Mouse (Mus musculus) liver, embryonic 11.5 days (tissue): ENCODE data around the gene Pdxp. TPM values are rescaled to one million over a fixed set of nuclear protein-coding genes. Genes with fewer than 3 reads are reported as not detected.

ENCODE experiments used
- ATAC-seq: fragments of 200-750 bp; cut with Nextera tagmentation; replicated peaks from 2 replicates; pipeline ENCODE4 v1.8.0; 2017; ENCODE audit warnings: moderate number of reproducible peaks, mild to moderate bottlenecking, moderate TSS enrichment, moderate library complexity; ENCODE audit not compliant: low FRiP score
- DNase-seq: peaks from one replicate; pipeline ENCODE4 v3.0.0-alpha.2; 2017; ENCODE audit warnings: low spot score
- H3K27ac ChIP-seq: fragments of 300-500 bp; sonication (generic); 2 replicates; pipeline ENCODE4 v1.5.1; 2014; ENCODE audit warnings: mild to moderate bottlenecking, low read depth, low read length, control low read depth
- H3K27me3 ChIP-seq: fragments of 300-500 bp; sonication (generic); replicated peaks from 2 replicates; pipeline ENCODE4 v1.6.1; 2014; ENCODE audit warnings: low read length, mixed read lengths; ENCODE audit not compliant: control insufficient read depth, insufficient read depth
- H3K36me3 ChIP-seq: fragments of 300-500 bp; sonication (generic); 2 replicates; pipeline ENCODE4 v1.6.1; 2014; ENCODE audit warnings: mild to moderate bottlenecking, low read length, moderate library complexity, mixed read lengths; ENCODE audit not compliant: control insufficient read depth, insufficient read depth
- H3K4me1 ChIP-seq: fragments of 300-500 bp; sonication (generic); replicated peaks from 2 replicates; pipeline ENCODE4 v1.6.1; 2014; ENCODE audit warnings: low read length, mixed read lengths; ENCODE audit not compliant: control insufficient read depth, insufficient read depth
- H3K4me2 ChIP-seq: fragments of 300-500 bp; sonication (generic); 2 replicates; pipeline ENCODE4 v1.6.1; 2014; ENCODE audit warnings: mild to moderate bottlenecking, control low read depth, moderate library complexity
- H3K4me3 ChIP-seq: fragments of 300-500 bp; sonication (generic); 2 replicates; pipeline ENCODE4 v1.5.1; 2014; ENCODE audit warnings: low read depth, low read length, control low read depth
- H3K9ac ChIP-seq: fragments of 300-500 bp; sonication (generic); 2 replicates; pipeline ENCODE4 v1.6.1; 2014; ENCODE audit warnings: low read depth, low read length, control low read depth
- H3K9me3 ChIP-seq: fragments of 300-500 bp; sonication (generic); 2 replicates; pipeline ENCODE4 v1.6.1; 2016; ENCODE audit warnings: low read length, inconsistent platforms, mixed read lengths; ENCODE audit not compliant: control insufficient read depth
- WGBS: fragments of 180-500 bp; shearing (Covaris S2); extraction: QIAGEN DNeasy Blood & Tissue Kit; methylation state at CpG from one replicate; pipeline ENCODE4 v1.1.7; 2014; 5-methylcytosine and 5-hydroxymethylcytosine counted together
- polyA plus RNA-seq: library from polyadenylated mRNA; unstranded; fragments of >200 nt; fragmentation: Nextera tagmentation; extraction: Ambion mirVana; gene quantifications from 2 replicates; pipeline ENCODE4 v1.2.1, GENCODE M21; 2014

The Pdxp gene
- polyA plus RNA-seq, 1 experiment from 2014 or later, result 23.7 TPM

DNA sequence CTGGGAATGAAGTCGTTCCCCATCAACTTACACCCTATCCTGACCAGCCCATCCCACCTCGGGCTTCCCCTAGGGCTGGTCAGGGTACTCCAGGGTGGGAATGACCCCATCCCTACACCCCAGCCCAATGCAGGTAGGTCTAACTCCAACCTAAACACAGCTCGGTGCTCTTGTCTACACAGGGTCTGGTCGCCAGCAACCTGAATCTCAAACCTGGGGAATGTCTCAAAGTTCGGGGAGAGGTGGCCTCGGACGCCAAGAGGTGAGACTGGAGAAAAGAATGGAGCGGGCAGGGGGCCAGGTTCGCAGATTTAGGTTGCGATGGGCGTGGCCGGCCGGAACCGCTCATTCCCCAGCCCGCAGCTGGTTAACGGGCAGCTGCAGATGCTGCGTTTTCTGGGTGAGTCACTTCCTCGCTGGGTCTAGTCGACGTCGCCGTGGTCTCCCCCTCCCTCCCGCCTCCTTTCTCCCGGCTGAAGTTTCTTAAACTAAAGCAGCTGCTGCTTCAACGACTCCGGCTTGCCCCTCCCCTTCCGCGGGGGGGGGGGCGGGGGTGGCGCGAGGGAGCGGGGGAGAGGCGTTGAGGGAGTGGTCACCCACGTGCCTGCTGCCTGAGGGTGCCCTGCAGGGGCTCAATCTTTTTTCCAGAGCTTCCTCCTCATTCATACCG lies 14.2 kb downstream of the Pdxp start:
- peak overlapping the region; percentile 89 for H3K27ac ChIP-seq
- H3K9ac ChIP-seq, result peak overlapping the region; percentile 77
- peak overlapping the region; percentile 97 for H3K4me2 ChIP-seq
- DNase-seq, result peak; percentile 87
- H3K4me1 ChIP-seq, result peaks cover 53% of the 10 kb centered on the region
- no peaks in the 10 kb centered on the region for H3K27me3 ChIP-seq
- peak; percentile 53 for ATAC-seq
- peaks cover 8% of the 10 kb centered on the region for H3K36me3 ChIP-seq
- no peaks in the 10 kb centered on the region for H3K9me3 ChIP-seq
- WGBS, result under 1% methylated on average over 33 of the region's 35 CpGs
- peak overlapping the region; percentile 59 for H3K4me3 ChIP-seq

DNA sequence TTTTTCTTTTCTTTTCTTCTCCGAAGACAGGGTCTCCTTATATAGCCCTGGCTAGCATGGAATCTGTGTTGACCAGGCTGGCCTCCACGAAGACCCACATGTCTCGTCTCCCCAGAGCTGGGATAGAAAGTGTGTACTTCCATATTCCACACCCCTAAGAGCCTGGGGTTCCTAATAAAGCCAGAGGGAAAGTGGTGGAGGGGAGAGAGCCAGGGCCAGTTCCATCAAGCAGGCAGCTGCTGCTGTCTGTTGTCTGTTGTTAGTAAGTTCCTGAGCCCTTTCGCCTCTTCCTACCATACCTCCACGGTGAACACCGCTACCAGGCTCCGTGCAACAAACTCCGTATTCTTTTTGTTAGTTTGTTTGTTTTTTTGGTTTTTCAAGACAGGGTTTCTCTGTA lies 14.8 kb downstream of the Pdxp start:
- peaks cover 8% of the 10 kb centered on the region for H3K36me3 ChIP-seq
- peak overlapping the region; percentile 59 for H3K4me3 ChIP-seq
- ATAC-seq (no peak), DNase-seq (no peak)
- 41% methylated on average over 8 of the region's 8 CpGs for WGBS
- peak overlapping the region; percentile 77 for H3K9ac ChIP-seq
- peak overlapping the region; percentile 89 for H3K27ac ChIP-seq
- H3K27me3 ChIP-seq, result no peaks in the 10 kb centered on the region
- peaks cover 47% of the 10 kb centered on the region for H3K4me1 ChIP-seq
- no peaks in the 10 kb centered on the region for H3K9me3 ChIP-seq
- peak overlapping the region; percentile 97 for H3K4me2 ChIP-seq

DNA sequence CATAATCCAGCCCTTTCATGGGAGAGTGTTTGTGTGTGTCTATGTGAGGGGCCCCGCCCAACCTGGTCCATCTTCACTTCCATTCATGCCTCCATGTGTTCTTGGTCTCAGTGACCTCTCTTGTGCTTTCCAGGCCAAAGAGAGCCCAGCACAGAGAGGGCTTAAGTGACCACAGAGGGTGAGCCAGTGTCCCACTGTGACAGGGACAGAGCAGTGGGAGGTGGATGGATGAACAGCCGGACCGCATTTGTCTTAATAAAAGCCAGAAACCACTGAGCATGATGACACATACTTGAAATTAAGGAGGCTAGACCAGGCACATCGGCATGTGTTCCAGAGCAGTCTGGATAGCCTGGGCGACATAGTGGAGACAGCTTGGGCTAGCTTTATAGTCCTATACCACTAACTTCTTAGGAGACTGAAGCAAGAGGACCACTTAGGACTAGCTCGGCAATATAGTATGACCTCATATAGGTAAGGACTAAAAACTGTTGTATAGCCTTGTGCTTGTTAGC lies 16.5 kb downstream of the Pdxp start:
- no peaks in the 10 kb centered on the region for H3K27me3 ChIP-seq
- no peak overlapping the region for H3K4me3 ChIP-seq
- WGBS, result 91% methylated on average over 6 of the region's 6 CpGs
- H3K4me1 ChIP-seq, result peaks cover 35% of the 10 kb centered on the region
- no peak overlapping the region for H3K9ac ChIP-seq
- peak overlapping the region; percentile 25; the same call in 1 of the 2 replicates for H3K27ac ChIP-seq
- no peak overlapping the region for H3K4me2 ChIP-seq
- no peak for ATAC-seq
- no peaks in the 10 kb centered on the region for H3K9me3 ChIP-seq
- DNase-seq, result no peak
- H3K36me3 ChIP-seq, result peaks cover 8% of the 10 kb centered on the region

DNA sequence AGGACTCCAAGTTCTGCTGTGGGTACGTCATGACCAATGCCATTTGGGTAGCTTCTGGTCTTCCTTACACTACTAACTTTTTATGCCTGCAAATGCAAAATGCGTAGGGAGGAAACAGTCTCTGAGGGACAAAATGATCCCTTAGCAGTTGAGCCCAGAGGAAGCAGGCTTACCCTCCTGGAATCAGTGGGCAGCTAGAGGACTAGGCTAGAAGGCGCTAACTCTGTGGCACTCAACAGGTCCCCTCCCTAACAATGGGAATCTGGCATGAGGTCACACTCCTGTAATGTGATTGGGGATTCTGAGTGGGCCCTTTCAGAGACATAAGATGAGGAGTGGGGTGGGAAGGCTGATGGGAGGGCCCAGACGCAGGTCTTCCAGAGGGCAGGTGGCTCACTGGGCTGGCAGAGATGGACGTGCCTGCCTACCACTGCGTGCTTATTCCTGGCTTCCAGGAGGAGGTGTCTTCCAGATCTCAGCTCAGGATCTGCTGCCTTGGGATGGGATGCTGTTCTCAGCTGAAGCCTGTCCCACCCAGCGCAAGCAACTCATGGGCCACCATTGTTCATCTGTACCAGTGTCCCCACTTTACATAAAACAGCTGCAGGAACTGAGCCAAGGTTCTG lies 17.2 kb downstream of the Pdxp start:
- Histone ChIP-seq H3K9me3 (no peaks in the 10 kb centered on the region), H3K27ac (peak overlapping the region; percentile 62), H3K27me3 (no peaks in the 10 kb centered on the region), H3K36me3 (peaks cover 8% of the 10 kb centered on the region), H3K4me1 (peaks cover 33% of the 10 kb centered on the region), H3K4me3 (no peak overlapping the region), H3K4me2 (no peak overlapping the region), H3K9ac (no peak overlapping the region)
- DNase-seq (no peak), ATAC-seq (no peak)
- WGBS, result 86% methylated on average over 7 of the region's 7 CpGs

DNA sequence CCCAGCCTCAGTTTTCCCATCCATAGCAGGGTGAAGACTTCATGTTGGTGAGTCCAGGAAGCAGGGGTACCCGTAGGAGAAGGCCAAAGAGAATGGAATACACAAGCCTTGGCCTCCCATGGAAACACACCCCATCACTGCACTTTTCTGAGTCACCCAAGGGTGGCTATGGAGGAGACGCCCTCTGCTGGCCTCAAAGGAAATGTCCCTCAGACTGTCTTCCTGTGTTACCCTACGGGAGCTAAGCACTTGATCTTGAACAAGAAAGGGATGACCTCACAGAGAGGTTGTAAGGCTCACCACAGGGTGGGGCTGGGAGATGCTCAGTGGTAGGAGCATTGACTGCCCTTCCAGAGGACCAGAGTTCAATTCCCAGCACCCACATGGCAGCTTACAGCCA lies 17.9 kb downstream of the Pdxp start:
- no peak for DNase-seq
- H3K27me3 ChIP-seq, result no peaks in the 10 kb centered on the region
- H3K4me2 ChIP-seq, result no peak overlapping the region
- WGBS, result 21% methylated on average over 3 of the region's 3 CpGs
- peaks cover 33% of the 10 kb centered on the region for H3K4me1 ChIP-seq
- peak overlapping the region; percentile 62 for H3K27ac ChIP-seq
- H3K9ac ChIP-seq, result no peak overlapping the region
- H3K36me3 ChIP-seq, result peaks cover 8% of the 10 kb centered on the region
- no peaks in the 10 kb centered on the region for H3K9me3 ChIP-seq
- ATAC-seq, result peak; percentile 48
- H3K4me3 ChIP-seq, result no peak overlapping the region

DNA sequence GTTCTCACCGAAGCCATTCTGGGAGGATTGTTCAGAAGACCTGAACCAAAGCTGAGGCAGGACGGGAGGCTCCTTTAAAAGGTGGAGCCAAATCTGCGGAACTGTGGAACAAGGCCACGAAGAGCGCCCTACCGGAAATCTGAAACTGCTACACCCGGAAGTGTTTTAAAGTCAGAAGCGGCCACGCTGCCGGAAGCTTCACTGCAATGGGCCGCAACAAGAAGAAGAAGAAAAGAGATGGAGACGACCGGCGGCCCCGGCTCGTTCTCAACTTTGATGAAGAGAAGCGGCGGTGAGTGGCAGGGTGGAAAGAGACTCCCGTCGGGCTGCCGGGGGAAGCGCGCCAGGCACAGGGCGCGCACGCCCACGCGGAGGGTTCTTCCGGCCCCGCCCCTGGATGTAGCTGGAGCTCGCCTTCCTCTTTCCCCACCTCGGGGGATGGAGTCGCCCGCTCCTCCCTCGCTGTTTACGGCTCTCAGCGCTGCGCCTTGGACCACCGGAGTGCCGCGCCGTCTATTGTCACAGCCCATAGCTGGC lies 21.1 kb downstream of the Pdxp start, which contains the start of gene Nol12:
Gene Nol12, plus strand, starts transcription at position 150 of the 537 bp plus-strand sequence.
- Histone ChIP-seq H3K27ac (peak within 1 kb of the TSS; percentile 73), H3K4me1 (peaks cover 17% of the 10 kb centered on the region), H3K4me3 (peak within 1 kb of the TSS; percentile 83), H3K9ac (peak within 1 kb of the TSS; percentile 67), H3K9me3 (no peaks in the 10 kb centered on the region), H3K4me2 (peak within 1 kb of the TSS; percentile 70), H3K27me3 (no peaks in the 10 kb centered on the region), H3K36me3 (peaks cover 25% of the 10 kb centered on the region)
- DNase-seq (peak; percentile 92), ATAC-seq (peak; percentile 79)
- under 1% methylated on average over 41 of the region's 42 CpGs for WGBS

DNA sequence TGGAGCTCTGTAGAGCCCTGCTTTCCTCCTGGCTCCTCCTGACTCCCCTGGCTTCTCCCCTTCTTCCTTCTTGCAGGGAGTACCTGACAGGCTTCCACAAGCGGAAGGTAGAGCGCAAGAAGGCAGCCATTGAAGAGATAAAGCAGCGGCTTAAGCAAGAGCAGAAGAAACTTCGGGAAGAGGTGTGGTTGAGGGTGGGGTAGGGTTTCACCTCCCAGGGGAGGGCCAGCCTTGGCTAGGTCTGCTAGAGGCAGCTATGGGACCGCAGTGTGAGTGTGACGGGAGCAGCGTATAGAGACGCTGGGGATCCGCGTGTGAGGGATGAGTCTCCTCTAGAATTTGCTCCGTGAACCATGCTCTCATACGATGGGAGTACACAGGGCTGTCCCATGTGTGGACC lies 22.7 kb downstream of the Pdxp start:
- peak overlapping the region; percentile 83 for H3K4me3 ChIP-seq
- H3K4me1 ChIP-seq, result peaks cover 15% of the 10 kb centered on the region
- no peaks in the 10 kb centered on the region for H3K9me3 ChIP-seq
- WGBS, result 76% methylated on average over 12 of the region's 12 CpGs
- peaks cover 34% of the 10 kb centered on the region for H3K36me3 ChIP-seq
- H3K9ac ChIP-seq, result peak overlapping the region; percentile 67
- peak overlapping the region; percentile 70 for H3K4me2 ChIP-seq
- no peak for DNase-seq
- no peaks in the 10 kb centered on the region for H3K27me3 ChIP-seq
- ATAC-seq, result peak; percentile 57
- H3K27ac ChIP-seq, result peak overlapping the region; percentile 38; the same call in 1 of the 2 replicates

DNA sequence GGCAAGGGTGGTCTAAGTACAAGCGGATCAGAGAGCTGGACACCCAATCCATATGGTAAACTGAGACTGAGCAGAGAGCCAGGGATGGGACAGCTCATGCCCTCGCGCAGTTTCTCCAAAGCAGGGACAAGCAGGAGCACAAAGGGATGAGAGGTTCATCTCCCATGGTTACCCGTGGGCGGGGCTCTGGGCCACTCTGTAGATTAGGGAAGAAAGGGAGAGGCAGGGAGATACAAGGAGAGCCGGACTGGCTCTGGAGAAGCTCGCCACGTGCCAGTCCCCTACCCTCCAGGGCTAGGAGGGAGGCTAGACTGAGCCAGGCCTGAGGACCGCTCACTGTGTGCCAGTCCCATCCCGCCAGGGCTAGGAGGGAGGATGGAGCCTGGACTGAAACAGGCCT lies 23.6 kb downstream of the Pdxp start:
- Histone ChIP-seq H3K4me2 (no peak overlapping the region), H3K4me1 (peaks cover 15% of the 10 kb centered on the region), H3K27me3 (no peaks in the 10 kb centered on the region), H3K36me3 (peaks cover 34% of the 10 kb centered on the region), H3K27ac (no peak overlapping the region), H3K4me3 (0 out of 2 replicates have a peak overlapping the region, but pooled peaks have one; percentile 83), H3K9ac (no peak overlapping the region), H3K9me3 (no peaks in the 10 kb centered on the region)
- ATAC-seq (no peak), DNase-seq (no peak)
- 92% methylated on average over 10 of the region's 10 CpGs for WGBS
